Mouse (Mus musculus) adrenal gland, postnatal 14 days (tissue): ENCODE data around the gene Copz2. TPM values are rescaled to one million over a fixed set of nuclear protein-coding genes. Genes with fewer than 3 reads are reported as not detected.
"Not testable (repeated sequence)": the region's sequence is repeated elsewhere in the genome, so short reads cannot be mapped to it uniquely, and the experiment has no call there.

Experiments
- DNase-seq: peaks from one replicate; pipeline ENCODE4 v3.0.0; 2021; ENCODE audit warnings: mixed read lengths
- long read RNA-seq, 2 experiments: library from polyadenylated mRNA; stranded (forward); transcript quantifications; one replicate each; pipeline ENCODE4 v2.0.0; 2021
- total RNA-seq: library from RNA; stranded (reverse); gene quantifications from 2 replicates; pipeline ENCODE4 v1.2.3, GENCODE M21; 2021

The Copz2 gene
- 39.8 and 43.7 TPM in 2 replicates for total RNA-seq
- long read RNA-seq, experiment 1, transcript Copz2-201 (9 exons, 930 nt): major isoform, 43 of 53 reads
- long read RNA-seq, experiment 1, partial matches to known transcripts: 2 of 53 reads
- long read RNA-seq, experiment 1, other reads (novel, unspliced or antisense): 8 of 53 reads
- long read RNA-seq, experiment 2, transcript Copz2-201 (9 exons, 930 nt): major isoform, 42 of 45 reads
- long read RNA-seq, experiment 2, partial matches to known transcripts: 1 of 45 reads
- long read RNA-seq, experiment 2, other reads (novel, unspliced or antisense): 2 of 45 reads

GRCm38 (mm10) chr11:96849681-96850467, at the start of gene Copz2:
Copz2 (plus strand) TSS chr11:96849870.
- DNase-seq: peak; percentile 78

DNA sequence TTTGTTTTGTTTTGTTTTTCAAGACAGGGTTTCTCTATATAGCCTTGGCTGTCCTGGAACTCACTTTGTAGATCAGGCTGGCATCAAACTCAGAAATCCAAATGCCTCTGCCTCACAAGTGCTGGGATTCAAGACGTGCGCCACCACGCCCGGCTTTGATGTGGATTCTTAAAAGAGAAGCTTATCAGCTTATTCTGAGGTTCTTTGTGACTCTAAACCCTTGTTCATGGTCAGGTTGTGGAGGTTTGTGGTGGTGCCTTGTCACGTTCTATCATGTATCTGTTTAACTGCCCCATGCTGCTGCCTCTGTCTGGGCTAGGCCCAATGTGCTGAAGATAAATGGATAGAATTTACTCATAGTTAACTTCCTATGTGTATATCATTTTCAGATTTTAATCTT, 44.1 kb upstream of the Copz2 start:
- DNase-seq: no peak

- no peak for DNase-seq
Measured at GRCm38 (mm10) chr11:96808066-96808465, 41.6 kb upstream of the Copz2 start.

- DNase-seq: no peak
Measured at GRCm38 (mm10) chr11:96809562-96810235, 40.0 kb upstream of the Copz2 start.

DNA sequence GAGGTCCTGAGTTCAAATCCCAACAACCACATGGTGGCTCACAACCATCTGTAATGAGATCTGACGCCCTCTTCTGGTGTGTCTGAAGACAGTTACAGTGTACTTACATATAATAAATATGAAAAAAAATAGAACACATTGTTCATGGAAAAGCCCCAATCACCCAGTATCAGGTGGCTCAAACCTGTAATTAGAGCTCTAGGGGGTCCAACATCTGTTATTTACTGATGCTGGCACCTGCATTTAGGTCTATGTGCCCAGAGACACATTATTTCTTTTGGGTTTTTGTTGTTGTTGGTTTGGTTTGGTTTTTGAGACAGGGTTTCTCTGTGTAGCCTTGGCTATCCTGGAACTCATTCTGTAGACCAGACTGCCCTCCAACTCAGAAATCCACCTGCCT, 38.5 kb upstream of the Copz2 start:
- DNase-seq: not testable (repeated sequence)

GRCm38 (mm10) chr11:96813455-96813854, 36.2 kb upstream of the Copz2 start:
- no peak for DNase-seq

DNA sequence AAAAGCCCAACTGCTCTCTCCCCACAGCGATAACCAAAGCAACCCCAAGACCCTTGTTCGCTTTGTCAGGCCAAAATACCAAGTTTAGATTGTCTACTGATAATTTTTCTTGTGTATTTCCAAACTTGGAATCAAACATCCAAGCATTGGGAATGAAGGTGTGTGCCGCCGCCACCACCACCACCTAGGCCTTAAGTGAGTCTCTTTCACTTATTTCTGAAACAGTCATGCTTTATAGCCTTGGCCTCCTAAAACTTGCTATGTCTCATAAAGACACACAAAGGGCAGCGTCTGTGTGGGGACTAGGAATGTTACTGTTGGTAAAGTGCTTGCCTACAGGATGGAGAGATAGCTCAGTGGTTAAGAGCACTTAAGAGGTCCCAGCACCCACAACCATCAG, 35.8 kb upstream of the Copz2 start:
- no peak for DNase-seq

DNA sequence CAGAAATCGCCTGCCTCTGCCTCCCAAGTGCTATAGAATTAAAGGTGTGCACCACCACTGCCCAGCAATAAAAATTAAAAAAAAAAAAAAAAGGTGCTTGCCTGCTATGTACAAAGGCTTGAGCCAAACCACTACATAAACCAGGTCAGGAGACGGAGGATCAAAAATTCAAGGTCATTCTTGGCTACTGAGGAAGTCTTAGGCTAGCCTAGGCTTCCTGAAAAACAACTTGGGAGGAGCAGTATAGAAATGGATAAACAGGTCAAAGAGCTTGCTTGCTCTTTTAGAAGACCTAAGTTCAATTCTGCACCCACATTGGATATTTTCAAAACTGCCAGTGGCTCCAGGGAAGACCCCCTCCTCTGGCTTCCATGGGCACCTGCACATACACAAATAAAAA, 35.2 kb upstream of the Copz2 start:
- no peak for DNase-seq

- DNase-seq: no peak
Measured at GRCm38 (mm10) chr11:96815895-96816294, 33.8 kb upstream of the Copz2 start.

- no peak for DNase-seq
Measured at GRCm38 (mm10) chr11:96816494-96816893, 33.2 kb upstream of the Copz2 start.

DNA sequence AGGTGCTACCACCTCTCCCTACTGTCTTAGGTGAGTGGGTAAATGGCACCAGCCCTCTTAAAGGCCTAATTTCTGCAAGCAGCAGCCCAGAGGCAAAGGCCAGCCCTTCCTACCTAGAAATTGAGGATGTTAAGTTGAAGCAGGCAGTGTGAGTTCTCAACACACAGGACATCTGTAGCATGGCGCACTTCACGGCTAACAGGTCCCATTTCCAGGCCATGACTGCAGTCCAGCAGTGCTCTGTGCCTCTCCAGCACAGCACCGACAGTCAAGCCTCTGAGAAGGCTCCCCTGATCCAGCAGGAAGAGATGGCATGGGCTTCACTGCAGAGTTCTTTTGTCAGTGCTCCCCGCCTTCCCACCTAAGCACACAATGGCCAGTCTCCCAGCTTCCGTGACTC, 32.7 kb upstream of the Copz2 start:
- no peak for DNase-seq

GRCm38 (mm10) chr11:96818128-96818710, 31.5 kb upstream of the Copz2 start:
- DNase-seq: no peak

DNA sequence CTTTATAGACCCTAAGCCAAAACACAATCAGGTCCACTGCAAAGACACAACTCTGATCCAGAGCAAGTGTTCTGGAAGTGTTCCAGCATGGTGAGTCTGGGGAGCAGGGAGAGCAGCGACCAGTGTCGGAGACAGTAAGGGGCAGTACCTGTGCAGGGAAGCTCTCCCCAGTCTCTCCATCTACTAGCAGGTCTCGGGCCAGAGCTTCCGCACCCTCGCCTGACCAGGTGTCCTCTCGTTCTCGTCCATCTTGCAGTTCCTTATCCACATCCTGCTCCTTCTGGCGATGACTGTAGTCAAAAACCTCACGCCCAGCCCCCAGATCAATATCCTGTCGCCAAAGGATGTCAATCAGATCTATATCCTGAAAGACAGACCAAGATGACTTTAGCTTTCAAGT, 27.7 kb upstream of the Copz2 start:
- DNase-seq: no peak

- DNase-seq: peak; percentile 84
Measured at GRCm38 (mm10) chr11:96822675-96823470, 26.8 kb upstream of the Copz2 start.

DNA sequence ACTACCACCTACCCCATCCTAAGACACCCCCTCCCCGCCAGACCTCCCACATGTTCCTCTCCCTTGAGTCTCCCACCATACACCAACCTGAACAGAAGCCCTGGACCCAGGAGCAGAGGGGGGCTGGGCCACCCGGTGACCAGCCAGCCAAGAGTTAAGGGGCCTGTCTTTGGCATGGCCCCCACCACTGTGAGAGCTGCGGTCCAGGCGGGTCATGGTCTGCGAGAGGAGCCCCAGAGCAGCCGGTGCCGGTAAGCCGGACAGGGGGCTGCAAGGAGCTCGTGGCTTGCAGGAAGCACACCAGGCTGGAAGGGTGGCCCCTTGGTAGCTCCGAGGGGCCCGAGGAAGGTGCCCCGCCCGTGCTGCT, 26.2 kb upstream of the Copz2 start:
- DNase-seq: peak; percentile 54

GRCm38 (mm10) chr11:96823880-96824782, 25.5 kb upstream of the Copz2 start:
- DNase-seq: peak; percentile 96

DNA sequence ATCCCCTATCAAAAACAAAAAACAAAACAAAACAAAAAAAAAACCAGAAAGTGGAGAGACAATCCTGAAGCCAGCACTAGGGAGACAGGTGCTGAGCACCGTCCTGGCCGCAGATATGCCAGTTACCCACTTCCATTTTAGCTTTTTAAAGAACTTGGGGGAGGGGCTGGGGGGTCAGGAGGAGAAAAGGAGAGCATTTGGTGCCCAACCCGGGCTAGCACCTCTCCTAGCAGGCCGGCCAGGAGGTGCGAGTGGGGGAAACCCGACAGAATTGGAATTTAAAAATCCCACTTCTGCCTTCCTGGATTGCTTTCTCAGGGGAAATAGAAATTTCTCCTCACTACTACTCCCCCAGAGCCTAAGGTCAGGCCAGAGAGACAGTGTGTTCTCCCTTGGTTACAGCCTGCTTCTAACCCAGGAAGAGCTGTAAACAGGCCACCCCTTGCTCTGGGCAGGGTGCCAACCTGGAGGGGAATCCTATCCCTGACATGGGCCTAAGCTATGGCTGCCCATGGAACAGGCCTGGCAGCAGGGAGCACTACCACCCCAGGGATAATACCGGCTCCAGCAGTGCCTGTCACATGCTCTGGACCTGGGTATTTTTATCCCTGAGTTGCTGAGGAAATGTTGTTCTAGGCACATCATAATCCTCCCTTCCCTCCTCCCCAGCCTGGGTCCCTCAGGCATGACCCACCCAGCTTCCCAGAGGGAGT, 24.7 kb upstream of the Copz2 start:
- peak; percentile 90 for DNase-seq

GRCm38 (mm10) chr11:96826481-96826880, 23.2 kb upstream of the Copz2 start:
- peak; percentile 59 for DNase-seq

GRCm38 (mm10) chr11:96827062-96827581, 22.5 kb upstream of the Copz2 start:
- no peak for DNase-seq

DNA sequence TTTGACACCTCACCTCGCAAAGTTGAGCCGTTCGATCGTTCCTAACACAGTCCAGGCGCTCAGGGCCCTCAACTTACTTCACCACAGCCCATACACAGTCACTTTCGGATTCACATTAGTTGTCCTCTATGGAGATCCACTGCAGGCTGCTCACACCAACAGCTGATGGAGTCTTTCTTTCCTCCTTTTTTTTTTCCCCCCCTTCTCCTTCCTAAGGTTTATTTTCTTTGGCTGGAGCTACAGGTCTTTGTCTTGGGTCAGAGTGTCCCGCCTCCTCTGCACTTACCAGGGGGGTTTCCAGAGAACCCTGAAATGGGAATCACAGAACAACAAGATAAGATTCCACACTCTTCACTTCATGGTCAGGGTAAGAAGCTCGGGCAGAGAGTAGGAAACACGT, 21.8 kb upstream of the Copz2 start:
- no peak for DNase-seq
